Mouse (Mus musculus): ENCODE measurements around the gene Fam205a4.
"Not testable (repeated sequence)": the region's sequence is repeated elsewhere in the genome, so short reads cannot be mapped to it uniquely, and the experiment has no call there.

The Fam205a4 gene

DNA sequence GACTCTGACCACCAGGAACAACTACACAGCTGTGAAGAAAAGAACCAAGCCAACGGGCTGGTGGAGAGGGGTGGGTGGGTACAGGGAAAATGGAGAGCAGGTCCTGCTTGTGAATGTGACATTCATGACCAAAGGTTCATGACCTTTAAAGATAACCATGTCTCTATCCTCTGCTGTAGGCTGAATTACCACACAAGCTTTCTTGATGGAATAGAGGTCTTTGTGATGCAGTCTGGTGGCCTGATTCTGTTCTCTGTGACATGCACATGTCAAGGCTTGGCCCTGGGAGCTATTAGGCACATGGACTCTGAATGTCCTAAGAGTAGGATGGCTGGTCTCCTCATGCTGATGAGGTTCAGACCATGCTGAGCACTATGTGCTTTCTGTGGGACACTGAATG lies at the start of gene Fam205a4:
Gene Fam205a4 (plus strand): TSS at position 301 of the 400 bp plus-strand sequence.
- not testable (repeated sequence) for DNase-seq (ENCODE audit: low spot score in 2 of 2)

DNA sequence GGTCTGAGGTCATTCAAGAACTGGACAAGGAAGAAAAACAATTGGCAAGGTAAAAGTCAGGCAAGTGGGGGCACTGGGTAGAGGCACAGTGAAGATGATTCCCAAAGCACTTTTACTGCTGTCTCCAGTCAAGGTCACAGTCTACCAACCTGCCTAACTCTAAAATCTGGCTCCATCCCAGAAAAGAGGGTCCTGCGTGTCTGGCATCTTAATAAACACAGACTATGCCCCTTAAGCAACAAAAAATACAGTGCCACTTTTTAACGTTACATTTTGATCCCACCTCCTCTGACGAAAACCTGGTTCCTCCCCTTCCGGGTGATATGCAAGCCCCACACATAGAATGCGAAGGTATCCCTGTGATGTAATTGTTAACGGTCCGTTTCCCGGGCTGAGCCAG lies 24.6 kb upstream of the Fam205a4 start, which contains the start of gene Gm20878:
Gene Gm20878 (plus strand): TSS at position 301 of the 400 bp plus-strand sequence.
- not testable (repeated sequence) for DNase-seq (ENCODE audit: low spot score in 2 of 2)

All from thymus, postnatal 10 days (tissue).